Mouse (Mus musculus): ENCODE data around the gene Gm572.

DNA sequence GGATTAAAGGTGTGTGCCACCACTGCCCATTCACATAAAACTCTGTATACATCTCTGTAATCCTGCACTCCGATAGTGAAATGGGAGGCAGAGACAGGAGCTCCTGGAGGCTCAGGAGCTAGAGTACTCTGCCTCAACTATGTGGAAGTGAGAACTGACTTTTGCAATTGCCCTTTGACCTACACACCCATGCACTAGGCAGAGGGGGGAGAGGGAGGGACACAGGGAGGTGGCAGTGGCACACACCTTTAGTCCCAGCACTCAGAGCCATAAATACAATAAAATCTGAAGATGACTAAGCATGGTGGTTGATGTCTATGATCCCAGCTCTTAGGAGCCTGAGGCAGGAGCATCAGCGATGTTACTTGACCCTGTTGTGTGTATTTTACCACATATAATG is 3.7 kb upstream of the Gm572 start:
- TF ChIP-seq CTCF (IDR thresholded peaks at IDR 0.05; ENCODE audit: control insufficient read depth, insufficient read depth, insufficient replicate concordance, low read depth, low read length) (no peak), POLR2A (IDR thresholded peaks at IDR 0.05; ENCODE audit: control insufficient read depth, low read depth, low read length) (no peak)

All from testis, adult 2 months (tissue).